Mouse (Mus musculus) liver, embryonic 11.5 days (tissue): ENCODE results near the gene Rps29. TPM values are rescaled to one million over a fixed set of nuclear protein-coding genes. Genes with fewer than 3 reads are reported as not detected.
"Not testable (repeated sequence)": the region's sequence is repeated elsewhere in the genome, so short reads cannot be mapped to it uniquely, and the experiment has no call there.

Source experiments
- ATAC-seq: fragments of 200-750 bp; cut with Nextera tagmentation; replicated peaks from 2 replicates; pipeline ENCODE4 v1.8.0; 2017; ENCODE audit warnings: moderate number of reproducible peaks, mild to moderate bottlenecking, moderate TSS enrichment, moderate library complexity; ENCODE audit not compliant: low FRiP score
- DNase-seq: peaks from one replicate; pipeline ENCODE4 v3.0.0-alpha.2; 2017; ENCODE audit warnings: low spot score
- H3K27ac ChIP-seq: fragments of 300-500 bp; sonication (generic); 2 replicates; pipeline ENCODE4 v1.5.1; 2014; ENCODE audit warnings: mild to moderate bottlenecking, low read depth, low read length, control low read depth
- H3K27me3 ChIP-seq: fragments of 300-500 bp; sonication (generic); replicated peaks from 2 replicates; pipeline ENCODE4 v1.6.1; 2014; ENCODE audit warnings: low read length, mixed read lengths; ENCODE audit not compliant: control insufficient read depth, insufficient read depth
- H3K36me3 ChIP-seq: fragments of 300-500 bp; sonication (generic); 2 replicates; pipeline ENCODE4 v1.6.1; 2014; ENCODE audit warnings: mild to moderate bottlenecking, low read length, moderate library complexity, mixed read lengths; ENCODE audit not compliant: control insufficient read depth, insufficient read depth
- H3K4me1 ChIP-seq: fragments of 300-500 bp; sonication (generic); replicated peaks from 2 replicates; pipeline ENCODE4 v1.6.1; 2014; ENCODE audit warnings: low read length, mixed read lengths; ENCODE audit not compliant: control insufficient read depth, insufficient read depth
- H3K4me2 ChIP-seq: fragments of 300-500 bp; sonication (generic); 2 replicates; pipeline ENCODE4 v1.6.1; 2014; ENCODE audit warnings: mild to moderate bottlenecking, control low read depth, moderate library complexity
- H3K4me3 ChIP-seq: fragments of 300-500 bp; sonication (generic); 2 replicates; pipeline ENCODE4 v1.5.1; 2014; ENCODE audit warnings: low read depth, low read length, control low read depth
- H3K9ac ChIP-seq: fragments of 300-500 bp; sonication (generic); 2 replicates; pipeline ENCODE4 v1.6.1; 2014; ENCODE audit warnings: low read depth, low read length, control low read depth
- H3K9me3 ChIP-seq: fragments of 300-500 bp; sonication (generic); 2 replicates; pipeline ENCODE4 v1.6.1; 2016; ENCODE audit warnings: low read length, inconsistent platforms, mixed read lengths; ENCODE audit not compliant: control insufficient read depth
- WGBS: fragments of 180-500 bp; shearing (Covaris S2); extraction: QIAGEN DNeasy Blood & Tissue Kit; methylation state at CpG from one replicate; pipeline ENCODE4 v1.1.7; 2014; 5-methylcytosine and 5-hydroxymethylcytosine counted together
- polyA plus RNA-seq: library from polyadenylated mRNA; unstranded; fragments of >200 nt; fragmentation: Nextera tagmentation; extraction: Ambion mirVana; gene quantifications from 2 replicates; pipeline ENCODE4 v1.2.1, GENCODE M21; 2014

The Rps29 gene
- polyA plus RNA-seq, 1 experiment from 2014 or later = 1,937 TPM

DNA sequence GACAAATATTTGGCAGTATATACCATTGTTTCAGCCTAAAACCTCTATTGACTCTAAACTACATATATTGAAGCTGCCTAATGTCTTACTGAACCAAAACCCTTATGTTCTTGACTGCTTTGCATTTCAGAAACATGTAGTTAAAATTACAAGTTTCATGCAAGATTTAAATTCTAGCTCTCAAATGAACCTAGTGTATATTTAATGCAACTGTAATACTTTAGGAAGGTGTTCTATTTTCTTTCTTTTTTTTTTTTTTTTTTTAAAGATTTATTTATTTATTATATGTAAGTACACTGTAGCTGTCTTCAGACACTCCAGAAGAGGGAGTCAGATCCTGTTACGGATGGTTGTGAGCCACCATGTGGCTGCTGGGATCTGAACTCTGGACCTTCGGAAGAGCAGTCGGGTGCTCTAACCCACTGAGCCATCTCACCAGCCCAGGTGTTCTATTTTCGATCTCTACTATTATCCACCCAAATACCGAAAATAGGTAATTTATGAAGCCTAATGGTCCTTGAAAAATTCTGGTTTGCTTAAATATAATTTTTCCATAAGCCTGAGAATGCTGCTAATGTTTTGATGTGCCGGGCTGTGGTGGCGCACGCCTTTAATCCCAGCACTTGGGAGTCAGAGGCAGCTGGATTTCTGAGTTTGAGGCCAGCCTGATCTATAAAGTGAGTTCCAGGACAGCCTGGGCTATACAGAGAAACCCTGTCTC, 8.0 kb upstream of the Rps29 start:
- not testable (repeated sequence) for H3K4me1 ChIP-seq, H3K4me3 ChIP-seq, H3K27me3 ChIP-seq, H3K9ac ChIP-seq, H3K9me3 ChIP-seq, H3K4me2 ChIP-seq, H3K27ac ChIP-seq, ATAC-seq, H3K36me3 ChIP-seq, DNase-seq
- 72% methylated on average over 8 of the region's 8 CpGs for WGBS

GRCm38 (mm10) chr12:69164904-69165303, 5.9 kb upstream of the Rps29 start:
- ATAC-seq (no peak), DNase-seq (no peak)
- Histone ChIP-seq H3K4me1 (peaks cover 4% of the 10 kb centered on the region), H3K4me3 (no peak overlapping the region), H3K9ac (no peak overlapping the region), H3K9me3 (no peaks in the 10 kb centered on the region), H3K36me3 (no peaks in the 10 kb centered on the region), H3K27me3 (no peaks in the 10 kb centered on the region), H3K27ac (no peak overlapping the region), H3K4me2 (no peak overlapping the region)
- WGBS = 30% methylated on average over 3 of the region's 3 CpGs

- H3K27me3 ChIP-seq = not testable (repeated sequence)
Observed at GRCm38 (mm10) chr12:69163586-69163985, 4.6 kb upstream of the Rps29 start.

GRCm38 (mm10) chr12:69160677-69161076, 1.7 kb upstream of the Rps29 start:
- H3K4me2 ChIP-seq, H3K4me3 ChIP-seq, H3K27me3 ChIP-seq, H3K9me3 ChIP-seq, DNase-seq, H3K27ac ChIP-seq, H3K9ac ChIP-seq, ATAC-seq: not testable (repeated sequence)
- peaks cover 12% of the 10 kb centered on the region for H3K36me3 ChIP-seq
- H3K4me1 ChIP-seq = peaks cover 12% of the 10 kb centered on the region; the same call in 1 of the 2 replicates
- WGBS = 80% methylated on average over 2 of the region's 2 CpGs

More at GRCm38 (mm10) chr12:69163586-69163985, 4.6 kb upstream of the Rps29 start:
- WGBS = 81% methylated on average over 4 of the region's 4 CpGs
- H3K9ac ChIP-seq, ATAC-seq, DNase-seq, H3K4me2 ChIP-seq, H3K36me3 ChIP-seq, H3K9me3 ChIP-seq, H3K4me3 ChIP-seq, H3K27ac ChIP-seq, H3K4me1 ChIP-seq: not testable (repeated sequence)

- no peak overlapping the region for H3K9ac ChIP-seq
- no peaks in the 10 kb centered on the region for H3K9me3 ChIP-seq
- H3K4me3 ChIP-seq = peak overlapping the region; percentile 28; the same call in 1 of the 2 replicates
- peak overlapping the region; percentile 55 for H3K4me2 ChIP-seq
- H3K27ac ChIP-seq = no peak overlapping the region
- peaks cover 12% of the 10 kb centered on the region for H3K36me3 ChIP-seq
- no peak for DNase-seq
- H3K27me3 ChIP-seq = no peaks in the 10 kb centered on the region
- H3K4me1 ChIP-seq = peaks cover 12% of the 10 kb centered on the region; the same call in 1 of the 2 replicates
- 3% methylated on average over 9 of the region's 9 CpGs for WGBS
- ATAC-seq = no peak
Observed at GRCm38 (mm10) chr12:69159578-69159940, 573 bp upstream of the Rps29 start.

DNA sequence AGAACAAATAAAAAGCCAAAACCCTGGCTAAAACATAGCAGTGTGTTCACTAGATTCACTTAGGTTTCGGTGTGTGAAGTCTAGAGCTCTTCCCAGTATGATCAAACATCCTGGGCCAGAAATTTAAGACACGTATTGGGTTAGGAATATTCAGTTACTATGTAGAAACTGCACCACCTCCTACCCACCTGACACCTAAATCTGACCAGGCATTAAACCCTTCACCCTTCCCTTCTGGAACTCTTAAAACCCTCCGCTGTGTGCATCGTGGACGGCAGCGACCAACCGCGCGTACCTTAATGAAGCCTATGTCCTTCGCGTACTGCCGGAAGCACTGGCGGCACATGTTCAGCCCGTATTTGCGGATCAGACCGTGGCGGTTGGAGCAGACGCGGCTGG, 621 bp downstream of the Rps29 start:
- ATAC-seq = 0 out of 2 replicates have a peak, but pooled peaks have one; percentile 0
- under 1% methylated on average over 19 of the region's 19 CpGs for WGBS

DNA sequence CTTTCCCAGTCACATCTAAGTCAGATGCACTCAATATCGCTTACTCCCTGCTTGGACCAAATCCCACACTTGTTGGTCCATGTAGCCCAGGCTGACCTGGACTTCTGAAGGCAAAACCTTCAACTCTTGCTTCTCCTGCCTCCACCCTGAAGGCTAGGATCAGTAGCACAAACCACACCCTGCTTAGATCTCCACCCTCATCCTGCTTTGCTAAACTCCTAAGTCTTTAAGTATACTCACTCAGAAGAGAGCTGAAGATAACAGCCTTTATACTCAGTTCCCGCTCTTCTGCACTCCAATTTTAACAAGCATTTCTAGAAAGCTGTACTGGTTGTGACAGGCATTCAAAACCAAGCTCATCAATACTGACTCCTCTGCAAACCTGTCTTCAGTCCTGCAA, 1.9 kb downstream of the Rps29 start:
- no peaks in the 10 kb centered on the region for H3K27me3 ChIP-seq
- peak overlapping the region; percentile 77 for H3K4me3 ChIP-seq
- 81% methylated on average over 2 of the region's 2 CpGs for WGBS
- H3K4me2 ChIP-seq = peak overlapping the region; percentile 77
- peak overlapping the region; percentile 90 for H3K27ac ChIP-seq
- no peaks in the 10 kb centered on the region for H3K9me3 ChIP-seq
- no peak for ATAC-seq
- DNase-seq = no peak
- H3K36me3 ChIP-seq = peaks cover 12% of the 10 kb centered on the region
- H3K9ac ChIP-seq = peak overlapping the region; percentile 97
- peaks cover 12% of the 10 kb centered on the region; the same call in 1 of the 2 replicates for H3K4me1 ChIP-seq

More for the DNA sequence above, 621 bp downstream of the Rps29 start:
- Histone ChIP-seq H3K27me3 (no peaks in the 10 kb centered on the region), H3K4me2 (peak overlapping the region; percentile 77), H3K36me3 (peaks cover 12% of the 10 kb centered on the region), H3K9ac (peak overlapping the region; percentile 97), H3K4me3 (peak overlapping the region; percentile 77), H3K27ac (peak overlapping the region; percentile 90), H3K9me3 (no peaks in the 10 kb centered on the region), H3K4me1 (peaks cover 12% of the 10 kb centered on the region; the same call in 1 of the 2 replicates)
- DNase-seq = peak; percentile 46

DNA sequence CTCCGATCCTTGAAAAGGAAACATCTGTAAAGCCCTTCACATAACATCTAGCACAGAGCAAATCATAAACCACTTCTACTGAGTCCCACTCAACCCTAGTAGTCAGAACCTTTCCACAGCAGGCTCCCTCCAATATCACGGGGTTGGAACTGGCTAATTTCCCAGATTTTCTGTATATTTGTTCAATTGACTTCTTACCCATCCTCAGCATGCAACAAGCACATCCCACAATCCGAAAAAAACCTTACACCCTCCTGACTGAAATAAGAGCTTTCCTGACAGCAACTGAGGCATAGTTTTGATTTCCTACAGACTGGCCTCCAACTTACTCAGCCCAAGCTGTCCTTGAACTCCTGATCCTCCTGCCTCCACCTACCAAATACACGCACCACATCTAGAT, 2.5 kb downstream of the Rps29 start:
- Histone ChIP-seq H3K36me3 (peaks cover 12% of the 10 kb centered on the region), H3K9me3 (no peaks in the 10 kb centered on the region), H3K9ac (no peak overlapping the region), H3K27me3 (no peaks in the 10 kb centered on the region), H3K4me3 (no peak overlapping the region), H3K4me1 (peaks cover 12% of the 10 kb centered on the region; the same call in 1 of the 2 replicates), H3K4me2 (no peak overlapping the region), H3K27ac (no peak overlapping the region)
- ATAC-seq (no peak), DNase-seq (no peak)
- WGBS = 73% methylated on average over 4 of the region's 4 CpGs

- peaks cover 12% of the 10 kb centered on the region; the same call in 1 of the 2 replicates for H3K4me1 ChIP-seq
- H3K9ac ChIP-seq = no peak overlapping the region
- H3K27ac ChIP-seq = no peak overlapping the region
- peaks cover 12% of the 10 kb centered on the region for H3K36me3 ChIP-seq
- DNase-seq = no peak
- no peak overlapping the region for H3K4me2 ChIP-seq
- H3K9me3 ChIP-seq = no peaks in the 10 kb centered on the region
- no peaks in the 10 kb centered on the region for H3K27me3 ChIP-seq
- H3K4me3 ChIP-seq = no peak overlapping the region
- 70% methylated on average over 2 of the region's 2 CpGs for WGBS
- ATAC-seq = no peak
Observed at GRCm38 (mm10) chr12:69155923-69156322, 3.1 kb downstream of the Rps29 start.
